Comparison of ENCODE assay signal across 17 mouse cellular contexts in the genomic region with DNA sequence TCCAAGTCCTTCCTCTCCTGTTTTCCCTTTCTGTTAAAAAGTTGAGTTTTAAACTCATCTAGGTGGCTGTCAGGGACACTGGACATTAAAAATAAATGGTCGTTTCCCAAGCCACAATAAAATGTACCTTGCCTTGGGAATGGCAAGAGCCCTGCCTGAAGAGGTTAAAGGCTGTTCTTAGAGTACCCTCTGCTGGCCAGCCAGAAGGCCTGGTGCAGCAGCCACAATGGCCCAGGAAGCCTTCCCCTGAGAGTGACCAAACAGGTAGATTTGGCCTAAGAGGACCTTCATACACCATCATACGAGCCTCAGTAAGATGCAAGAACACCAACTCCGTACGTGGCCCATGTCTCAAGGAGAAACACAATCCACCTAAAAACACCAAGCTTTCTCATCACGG.
DNase-seq lines count a peak whose midpoint lies in the region; ATAC-seq and TF ChIP-seq lines count a peak whose summit lies in the region.
"Had no signal": no experiment of that assay in that cellular context is flagged by ENCODE, and none has a peak within 500 bp of the region (broad histone marks: within the 10 kb centered on the region; RNA-seq: fewer than 3 reads in every experiment).

No protein-coding gene starts in this region.

- TF ChIP-seq EP300 in heart, postnatal 0 days (IDR thresholded peaks at IDR 0.05; ENCODE audit: low read depth): no peak
- TF ChIP-seq EP300 in CH12.LX (IDR thresholded peaks at IDR 0.05; ENCODE audit: low read length): no peak

- 0 out of 2 replicates have a peak, but pooled peaks have one; percentile 5 for TF ChIP-seq CTCF in heart, postnatal 0 days (IDR thresholded peaks at IDR 0.05; ENCODE audit: low read depth)
- peak; percentile 70 for TF ChIP-seq CTCF in kidney, postnatal 0 days (IDR thresholded peaks at IDR 0.05; ENCODE audit: low read depth)
- peak in 1 of 2 experiments; percentile 63; a peak in 2 of 4 replicates for TF ChIP-seq CTCF in CH12.LX (conservative IDR thresholded peaks at IDR 0.05 in 1 of 2, IDR thresholded peaks at IDR 0.05 in 1 of 2; ENCODE audit: low read depth in 2 of 2, low read length in 2 of 2)
- TF ChIP-seq CTCF in thymus, adult 2 months (IDR thresholded peaks at IDR 0.05; ENCODE audit: borderline replicate concordance, control insufficient read depth, extremely low read depth, insufficient read depth, low read length, poor library complexity): no peak

- no peak for ATAC-seq in heart, postnatal 0 days (ENCODE audit: insufficient read depth, low read depth)
- ATAC-seq in heart, embryonic 12.5 days (ENCODE audit: insufficient number of reproducible peaks, low FRiP score): no peak
- no peak for ATAC-seq in kidney, postnatal 0 days (replicated peaks; ENCODE audit: low FRiP score, low read depth)
- ATAC-seq in kidney, embryonic 14.5 days (ENCODE audit: low FRiP score, low TSS enrichment): no peak

- H3K79me2 ChIP-seq in CH12.LX (replicated peaks; ENCODE audit: control insufficient read depth, extremely low read depth, insufficient read depth, poor library complexity, severe bottlenecking): no peaks in the 10 kb centered on the region

- no peak for DNase-seq in heart, postnatal 0 days (ENCODE audit: low spot score)
- no peak for DNase-seq in kidney, postnatal 0 days (ENCODE audit: low spot score)
- no peak for DNase-seq in CH12.LX (ENCODE audit: extremely low read depth)
- peak; percentile 32 for DNase-seq in kidney, postnatal 14 days
- DNase-seq in thymus, adult 2 months: no peak
- no peak for DNase-seq in heart, adult 8-10 months (ENCODE audit: low spot score)
- DNase-seq: adrenal gland, adult 2 months; cerebellum, adult 11-12 months; cerebellum, postnatal 36 days; gastrocnemius, postnatal 36 days; liver, embryonic 13.5 days; lung, postnatal 4 days; right cerebral cortex, postnatal 14 days had no signal

- TF ChIP-seq POLR2A in CH12.LX (IDR thresholded peaks at IDR 0.05; ENCODE audit: low read depth, low read length): no peak
- no peak for TF ChIP-seq POLR2A in thymus, adult 2 months (IDR thresholded peaks at IDR 0.05; ENCODE audit: control insufficient read depth, extremely low read depth, insufficient read depth, low read length, poor library complexity)

- H3K4me3 ChIP-seq in heart, postnatal 0 days (ENCODE audit: low read depth, low read length): no peak overlapping the region
- no peak overlapping the region for H3K4me3 ChIP-seq in heart, embryonic 12.5 days
- H3K4me3 ChIP-seq in kidney, postnatal 0 days (replicated peaks; ENCODE audit: low read depth, low read length): no peak overlapping the region
- no peak overlapping the region for H3K4me3 ChIP-seq in kidney, embryonic 14.5 days (ENCODE audit: low read length)
- H3K4me3 ChIP-seq in CH12.LX (replicated peaks in 1 of 3; ENCODE audit: low read depth in 2 of 3, low read length in 2 of 3, poor library complexity in 1 of 3): no peak overlapping the region
- H3K4me3 ChIP-seq in thymus, adult 2 months (ENCODE audit: control insufficient read depth, insufficient read depth, low read length): no peak overlapping the region
- H3K4me3 ChIP-seq: embryonic facial prominence, embryonic 12.5 days; liver, embryonic 13.5 days; midbrain, embryonic 12.5 days had no signal

- H3K4me2 ChIP-seq in heart, postnatal 0 days (ENCODE audit: low read depth, low read length): no peak overlapping the region
- no peak overlapping the region for H3K4me2 ChIP-seq in heart, embryonic 12.5 days
- no peak overlapping the region for H3K4me2 ChIP-seq in kidney, postnatal 0 days (ENCODE audit: low read length)
- no peak overlapping the region for H3K4me2 ChIP-seq in kidney, embryonic 14.5 days (replicated peaks; ENCODE audit: low read depth, low read length)
- no peak overlapping the region for H3K4me2 ChIP-seq in CH12.LX (ENCODE audit: insufficient read depth, low read depth, poor library complexity, severe bottlenecking)
- H3K4me2 ChIP-seq: embryonic facial prominence, embryonic 12.5 days; liver, embryonic 13.5 days; midbrain, embryonic 12.5 days had no signal

- no peak overlapping the region for H3K9ac ChIP-seq in heart, postnatal 0 days (replicated peaks; ENCODE audit: low read depth, low read length)
- no peak overlapping the region for H3K9ac ChIP-seq in heart, embryonic 12.5 days
- H3K9ac ChIP-seq in kidney, postnatal 0 days (ENCODE audit: low read depth, low read length): no peak overlapping the region
- H3K9ac ChIP-seq in kidney, embryonic 14.5 days (ENCODE audit: low read depth, low read length): no peak overlapping the region
- H3K9ac ChIP-seq in CH12.LX (ENCODE audit: insufficient read depth, low read depth): no peak overlapping the region
- H3K9ac ChIP-seq: embryonic facial prominence, embryonic 12.5 days; liver, embryonic 13.5 days; midbrain, embryonic 12.5 days had no signal

- H3K4me1 ChIP-seq in heart, postnatal 0 days (ENCODE audit: control insufficient read depth, insufficient read depth): no peaks in the 10 kb centered on the region
- H3K4me1 ChIP-seq in heart, embryonic 12.5 days (replicated peaks): no peaks in the 10 kb centered on the region
- H3K4me1 ChIP-seq in kidney, postnatal 0 days (replicated peaks; ENCODE audit: insufficient read depth, low read length): no peaks in the 10 kb centered on the region
- H3K4me1 ChIP-seq in kidney, embryonic 14.5 days (ENCODE audit: control insufficient read depth, insufficient read depth, low read length): peaks cover 12% of the 10 kb centered on the region
- peaks cover 0 to 2% of the 10 kb centered on the region in 2 experiments; a peak in 1 of 4 replicates for H3K4me1 ChIP-seq in CH12.LX (ENCODE audit: control insufficient read depth in 1 of 2, insufficient read depth in 2 of 2)
- no peaks in the 10 kb centered on the region for H3K4me1 ChIP-seq in thymus, adult 2 months (replicated peaks; ENCODE audit: control insufficient read depth, insufficient read depth, low read length)

- peaks cover 14% of the 10 kb centered on the region for H3K27me3 ChIP-seq in heart, postnatal 0 days (ENCODE audit: control insufficient read depth, insufficient read depth, low read length)
- H3K27me3 ChIP-seq in heart, embryonic 12.5 days (replicated peaks): peaks cover 30% of the 10 kb centered on the region
- no peaks in the 10 kb centered on the region for H3K27me3 ChIP-seq in kidney, postnatal 0 days (ENCODE audit: insufficient read depth, low read length)
- H3K27me3 ChIP-seq in kidney, embryonic 14.5 days (ENCODE audit: control insufficient read depth, insufficient read depth, low read length): 0 out of 2 replicates have a peak, but pooled peaks cover 5% of the 10 kb centered on the region
- H3K27me3 ChIP-seq in CH12.LX (replicated peaks): peaks cover 22% of the 10 kb centered on the region
- H3K27me3 ChIP-seq in thymus, adult 2 months (ENCODE audit: control insufficient read depth, insufficient read depth, low read length): no peaks in the 10 kb centered on the region
- H3K27me3 ChIP-seq: embryonic facial prominence, embryonic 12.5 days; midbrain, embryonic 12.5 days had no signal

- WGBS in heart, postnatal 0 days: 68% methylated on average over 5 of the region's 5 CpGs
- WGBS in heart, embryonic 12.5 days: 65% methylated on average over 5 of the region's 5 CpGs
- 51% methylated on average over 5 of the region's 5 CpGs for WGBS in kidney, postnatal 0 days
- 42% methylated on average over 5 of the region's 5 CpGs for WGBS in kidney, embryonic 14.5 days
- 93% methylated on average over 5 of the region's 5 CpGs for WGBS in thymus, adult 2 months

- TF ChIP-seq RAD21 in CH12.LX (IDR thresholded peaks at IDR 0.05; ENCODE audit: low read depth, low read length): peak; percentile 67

- dilution Hi-C loops in CH12.LX (cut with MboI; ENCODE audit: extremely low pct_ligation_motif_present, extremely low pct_unique_long_range_greater_than_20kb, low sequenced_read_pairs): no loop called here

- in situ Hi-C loops in CH12.LX (cut with MboI; ENCODE audit: low pct_ligation_motif_present, low pct_unique_long_range_greater_than_20kb, low sequenced_read_pairs): no loop called here

- no peaks in the 10 kb centered on the region for H3K9me3 ChIP-seq in heart, postnatal 0 days (replicated peaks; ENCODE audit: control insufficient read depth, low read length)
- H3K9me3 ChIP-seq in heart, embryonic 12.5 days (replicated peaks): no peaks in the 10 kb centered on the region
- H3K9me3 ChIP-seq in kidney, postnatal 0 days (replicated peaks; ENCODE audit: low read length): no peaks in the 10 kb centered on the region
- H3K9me3 ChIP-seq in kidney, embryonic 14.5 days (ENCODE audit: control insufficient read depth, low read length): no peaks in the 10 kb centered on the region
- no peaks in the 10 kb centered on the region for H3K9me3 ChIP-seq in CH12.LX (replicated peaks; ENCODE audit: low read length)
- H3K9me3 ChIP-seq: embryonic facial prominence, embryonic 12.5 days; liver, embryonic 13.5 days; midbrain, embryonic 12.5 days had no signal

- no peaks in the 10 kb centered on the region for H3K36me3 ChIP-seq in heart, postnatal 0 days (replicated peaks; ENCODE audit: control insufficient read depth, insufficient read depth, low read length)
- H3K36me3 ChIP-seq in heart, embryonic 12.5 days: no peaks in the 10 kb centered on the region
- H3K36me3 ChIP-seq in kidney, postnatal 0 days (ENCODE audit: insufficient read depth, low read length): no peaks in the 10 kb centered on the region
- no peaks in the 10 kb centered on the region for H3K36me3 ChIP-seq in kidney, embryonic 14.5 days (ENCODE audit: control insufficient read depth, insufficient read depth, low read length)
- H3K36me3 ChIP-seq in CH12.LX (replicated peaks in 1 of 2; ENCODE audit: control insufficient read depth in 1 of 2, insufficient read depth in 1 of 2, low read length in 1 of 2): no peaks in the 10 kb centered on the region
- peaks cover 72% of the 10 kb centered on the region for H3K36me3 ChIP-seq in thymus, adult 2 months (ENCODE audit: control insufficient read depth, insufficient read depth, low read length)
- H3K36me3 ChIP-seq: embryonic facial prominence, embryonic 12.5 days; liver, embryonic 13.5 days; midbrain, embryonic 12.5 days had no signal

- H3K27ac ChIP-seq in heart, postnatal 0 days (ENCODE audit: low read depth): no peak overlapping the region
- no peak overlapping the region for H3K27ac ChIP-seq in heart, embryonic 12.5 days (ENCODE audit: poor library complexity, severe bottlenecking)
- no peak overlapping the region for H3K27ac ChIP-seq in kidney, postnatal 0 days
- no peak overlapping the region for H3K27ac ChIP-seq in kidney, embryonic 14.5 days (ENCODE audit: low read depth, low read length)
- no peak overlapping the region for H3K27ac ChIP-seq in CH12.LX (ENCODE audit: insufficient read depth, low read depth)
- no peak overlapping the region for H3K27ac ChIP-seq in thymus, adult 2 months (ENCODE audit: control insufficient read depth, insufficient read depth, low read length)
- H3K27ac ChIP-seq: embryonic facial prominence, embryonic 12.5 days; liver, embryonic 13.5 days; midbrain, embryonic 12.5 days had no signal

TF ChIP-seq in CH12.LX, 34 proteins besides CTCF, POLR2A, EP300 and RAD21:
- TF ChIP-seq MYC (IDR thresholded peaks at IDR 0.05; ENCODE audit: low read depth, low read length) (no peak), BHLHE40 (IDR thresholded peaks at IDR 0.05; ENCODE audit: low read depth, low read length) (no peak), NELFE (IDR thresholded peaks at IDR 0.05; ENCODE audit: low read depth, low read length) (no peak), SMC3 (IDR thresholded peaks at IDR 0.05; ENCODE audit: low read depth, low read length) (peak; percentile 45)
TF ChIP-seq in CH12.LX: peak in this region for 1.
